Mouse (Mus musculus) left cerebral cortex, adult 2 months (tissue): ENCODE data around the gene Pla2g15. TPM values are rescaled to one million over a fixed set of nuclear protein-coding genes. Genes with fewer than 3 reads are reported as not detected.

ENCODE experiments used
- DNase-seq, 2 experiments: peaks; one replicate each; pipeline ENCODE4 v3.0.0; 2021 to 2022; ENCODE audit warnings: low spot score in 2 of 2, mixed read lengths in 1 of 2; ENCODE audit errors: extremely low spot score in 1 of 2
- H3K27ac ChIP-seq: fragments of 200-600 bp; 2 replicates; pipeline ENCODE4 v1.8.1; 2022
- H3K4me3 ChIP-seq: fragments of 200-600 bp; 2 replicates; pipeline ENCODE4 v1.8.1; 2022
- CTCF ChIP-seq: fragments of 200-600 bp; IDR thresholded peaks from 2 replicates; pipeline ENCODE4 v1.8.1; 2022; ENCODE audit warnings: antibody characterized with exemption, mild to moderate bottlenecking, moderate library complexity
- intact Hi-C: fragments of 180-260 bp; cut with DNase I; formaldehyde crosslinking; loops from one replicate; pipeline ENCODE4 v1.15.1; 2025
- total RNA-seq, 2 experiments: library from RNA; stranded (reverse); gene quantifications; 2 replicates each; pipeline ENCODE4 v1.2.3; 2021

Pla2g15 gene
- total RNA-seq, 2 experiments from 2014 or later: 24.4 to 24.8 TPM

GRCm38 (mm10) chr8:106127882-106128410 lies 22.3 kb upstream of the Pla2g15 start:
- DNase-seq: no peak
- intact Hi-C loops: loop anchor here (1.0 kb wide), 1 partner anchor 20 kb away; no protein-coding TSS in a partner anchor
- Histone ChIP-seq H3K4me3 (no peak overlapping the region), H3K27ac (no peak overlapping the region)
- TF ChIP-seq CTCF: no peak

- no peak for TF ChIP-seq CTCF
- no peak for DNase-seq
- Histone ChIP-seq H3K4me3 (no peak overlapping the region), H3K27ac (no peak overlapping the region)
- intact Hi-C loops: no loop called here
Measured at GRCm38 (mm10) chr8:106129232-106129930, 20.8 kb upstream of the Pla2g15 start.

GRCm38 (mm10) chr8:106129997-106130396 lies 20.2 kb upstream of the Pla2g15 start:
- no peak overlapping the region for H3K4me3 ChIP-seq
- intact Hi-C loops: no loop called here
- DNase-seq: no peak
- no peak overlapping the region for H3K27ac ChIP-seq
- no peak for TF ChIP-seq CTCF

- Histone ChIP-seq H3K27ac (no peak overlapping the region), H3K4me3 (no peak overlapping the region)
- no peak for DNase-seq
- intact Hi-C loops: no loop called here
- no peak for TF ChIP-seq CTCF
Measured at GRCm38 (mm10) chr8:106130505-106130904, 19.7 kb upstream of the Pla2g15 start.

- intact Hi-C loops: no loop called here
- Histone ChIP-seq H3K4me3 (no peak overlapping the region), H3K27ac (no peak overlapping the region)
- TF ChIP-seq CTCF: no peak
- DNase-seq: no peak
Measured at GRCm38 (mm10) chr8:106131021-106131420, 19.2 kb upstream of the Pla2g15 start.

- no peak for TF ChIP-seq CTCF
- no peak for DNase-seq
- Histone ChIP-seq H3K4me3 (no peak overlapping the region), H3K27ac (no peak overlapping the region)
- intact Hi-C loops: no loop called here
Measured at GRCm38 (mm10) chr8:106131488-106132222, 18.5 kb upstream of the Pla2g15 start.

GRCm38 (mm10) chr8:106132356-106132755 lies 17.8 kb upstream of the Pla2g15 start:
- intact Hi-C loops: no loop called here
- H3K4me3 ChIP-seq: no peak overlapping the region
- DNase-seq: no peak
- no peak overlapping the region for H3K27ac ChIP-seq
- no peak for TF ChIP-seq CTCF

- no peak for TF ChIP-seq CTCF
- DNase-seq: no peak
- Histone ChIP-seq H3K27ac (no peak overlapping the region), H3K4me3 (no peak overlapping the region)
- intact Hi-C loops: no loop called here
Measured at GRCm38 (mm10) chr8:106133526-106133925, 16.7 kb upstream of the Pla2g15 start.

- no peak for DNase-seq
- H3K27ac ChIP-seq: no peak overlapping the region
- H3K4me3 ChIP-seq: no peak overlapping the region
- no peak for TF ChIP-seq CTCF
- intact Hi-C loops: no loop called here
Measured at GRCm38 (mm10) chr8:106133946-106134345, 16.3 kb upstream of the Pla2g15 start.

- Histone ChIP-seq H3K27ac (no peak overlapping the region), H3K4me3 (no peak overlapping the region)
- no peak for DNase-seq
- TF ChIP-seq CTCF: no peak
- intact Hi-C loops: no loop called here
Measured at GRCm38 (mm10) chr8:106134751-106135571, 15.2 kb upstream of the Pla2g15 start.

- no peak for DNase-seq
- no peak overlapping the region for H3K27ac ChIP-seq
- TF ChIP-seq CTCF: no peak
- intact Hi-C loops: no loop called here
- no peak overlapping the region for H3K4me3 ChIP-seq
Measured at GRCm38 (mm10) chr8:106135672-106136071, 14.5 kb upstream of the Pla2g15 start.
